Mouse (Mus musculus) urinary bladder, postnatal 25 days (tissue): Measurements from ENCODE around the gene Slk.
A peak's percentile ranks its signal among the peaks of the same experiment; 100 is the strongest.
"Not testable (repeated sequence)": the region's sequence is repeated elsewhere in the genome, so short reads cannot be mapped to it uniquely, and the experiment has no call there.

Experiments used
- DNase-seq: peaks from one replicate; pipeline ENCODE4 v3.0.0; 2022; ENCODE audit warnings: low spot score

Slk gene

GRCm38 (mm10) chr19:47571981-47572380 is 7.5 kb upstream of the Slk start:
- DNase-seq, result not testable (repeated sequence)

GRCm38 (mm10) chr19:47573718-47574117 is 5.8 kb upstream of the Slk start:
- no peak for DNase-seq

DNA sequence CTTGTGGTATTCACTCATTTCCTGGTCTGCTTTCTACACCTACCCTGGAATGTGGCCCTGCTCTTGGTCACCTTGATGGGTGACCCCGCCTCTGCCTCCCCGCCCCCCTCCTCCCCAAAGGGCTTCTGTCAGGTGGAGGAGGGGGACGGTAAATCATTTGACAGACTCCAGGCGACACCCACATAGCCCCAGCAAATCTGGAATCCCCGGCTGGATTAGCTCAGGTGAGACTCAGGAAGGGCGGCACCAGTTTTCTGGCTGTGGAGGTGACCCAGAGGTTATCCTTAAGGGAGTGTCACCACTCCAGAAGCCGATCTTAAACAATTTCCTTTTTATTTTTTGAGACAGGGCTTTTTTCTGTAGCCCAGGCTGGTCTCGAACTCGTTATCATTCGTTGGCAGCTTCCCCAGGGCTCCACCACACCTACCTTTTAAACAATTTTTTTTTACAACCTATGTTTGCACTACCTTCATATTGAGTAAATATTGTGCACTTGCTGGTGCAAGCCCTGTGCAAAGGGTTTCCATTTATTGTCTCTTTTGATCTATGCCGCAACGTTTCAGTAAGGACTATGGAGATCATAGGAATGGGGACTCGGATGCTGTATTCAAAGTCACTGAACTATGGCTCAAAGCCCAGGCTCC is 775 bp upstream of the Slk start:
- DNase-seq, result peak; percentile 21

DNA sequence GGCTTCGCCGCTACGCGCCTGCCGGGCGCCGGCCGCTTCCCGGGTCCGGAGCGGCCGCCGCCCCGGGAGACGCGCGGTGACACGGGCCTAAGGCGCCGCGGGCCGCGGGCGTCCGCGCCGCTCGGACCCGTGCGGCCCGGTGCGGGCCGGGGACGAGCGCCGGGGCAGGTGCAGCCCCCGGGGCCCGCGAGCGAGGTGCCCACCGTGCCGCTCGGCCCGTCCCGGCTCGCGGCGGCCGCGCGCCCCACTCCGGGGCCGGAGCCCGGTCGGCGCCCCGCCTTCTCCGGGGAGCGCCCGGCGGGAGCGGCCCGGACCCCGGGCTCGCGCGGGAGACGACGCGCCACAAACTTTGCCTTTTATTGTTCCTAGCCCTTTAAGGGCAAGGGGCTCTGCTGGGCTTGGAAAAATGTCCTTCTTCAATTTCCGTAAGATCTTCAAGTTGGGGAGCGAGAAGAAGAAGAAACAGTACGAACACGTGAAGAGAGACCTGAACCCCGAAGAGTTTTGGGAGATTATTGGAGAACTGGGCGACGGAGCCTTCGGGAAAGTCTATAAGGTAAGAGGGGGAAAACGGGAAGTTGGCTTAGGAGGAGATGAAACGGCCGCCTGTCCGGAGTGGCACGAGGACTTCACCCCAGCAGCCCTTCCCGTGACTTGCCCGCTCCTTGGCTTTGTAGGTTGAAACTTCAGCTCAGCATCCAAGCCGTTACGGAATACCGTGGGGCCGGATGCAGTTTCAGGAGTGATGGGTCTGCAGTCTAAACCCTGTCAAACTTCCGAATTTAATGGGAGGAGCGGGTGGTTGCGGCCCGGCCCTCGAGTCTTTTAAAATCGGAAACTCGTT is 532 bp downstream of the Slk start:
- DNase-seq, result peak; percentile 21

GRCm38 (mm10) chr19:47585772-47586171 is 6.3 kb downstream of the Slk start:
- DNase-seq, result no peak

DNA sequence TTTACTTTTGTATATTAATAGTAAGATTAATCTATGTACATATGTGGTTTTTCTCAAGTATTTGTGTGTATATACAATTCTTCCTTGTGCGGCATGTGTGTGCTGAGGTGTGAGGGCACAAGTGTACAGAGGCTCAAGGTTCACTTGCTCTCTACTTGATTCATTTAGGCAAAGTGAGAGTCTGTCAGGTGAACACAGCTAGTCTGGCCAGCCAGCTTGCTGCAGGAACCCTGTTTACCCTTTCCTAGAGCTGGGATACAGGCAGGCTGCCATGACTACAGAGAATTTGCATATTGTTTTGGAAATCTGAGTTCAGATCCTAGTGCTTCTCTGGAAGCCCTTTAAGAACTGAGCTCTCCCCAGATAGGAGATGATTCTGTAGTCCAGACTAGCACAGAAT is 7.5 kb downstream of the Slk start:
- DNase-seq, result no peak

- no peak for DNase-seq
These were observed 29.0 kb downstream of the Slk start for GRCm38 (mm10) chr19:47608513-47608912.

DNA sequence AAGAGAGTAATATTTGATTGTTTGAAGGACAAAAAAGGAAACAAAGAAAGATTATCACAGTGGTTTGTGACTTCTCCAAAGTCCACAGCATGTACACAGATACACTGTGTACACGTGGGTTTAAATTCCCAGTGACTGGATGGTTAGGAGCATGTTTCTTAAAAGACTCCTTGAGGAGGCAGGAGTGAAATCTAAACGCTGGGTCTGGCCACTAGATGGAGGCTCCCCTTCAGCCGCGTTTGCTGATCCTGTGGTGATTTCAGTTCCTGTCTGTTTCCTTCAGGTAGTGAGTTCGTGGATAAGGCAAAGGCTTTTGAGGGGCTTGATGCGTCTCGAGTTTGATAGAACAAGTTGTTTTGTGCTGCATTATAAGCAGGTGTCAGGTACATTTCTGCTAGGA is 34.0 kb downstream of the Slk start:
- DNase-seq, result no peak

DNA sequence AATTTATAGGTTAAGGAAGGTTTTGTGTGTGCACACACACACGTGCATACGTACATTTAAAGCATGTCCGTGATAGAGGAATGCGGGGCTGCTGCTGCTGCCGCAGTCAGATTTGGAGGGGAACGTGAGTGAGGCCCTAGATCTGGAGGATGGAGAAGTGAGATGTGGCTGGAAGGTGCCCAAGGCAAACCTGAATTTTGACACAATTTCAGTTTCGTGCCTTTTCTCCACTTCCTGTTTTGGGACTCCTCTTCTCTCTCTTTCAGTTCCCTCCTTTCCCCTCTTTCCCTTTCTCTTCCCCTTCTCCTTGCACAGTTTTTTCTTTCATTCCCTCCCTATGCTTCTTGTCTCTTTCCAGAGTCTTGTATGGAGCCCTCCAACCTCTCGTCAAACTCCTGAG is 42.0 kb downstream of the Slk start:
- no peak for DNase-seq

GRCm38 (mm10) chr19:47624940-47625711 is 45.6 kb downstream of the Slk start:
- no peak for DNase-seq

GRCm38 (mm10) chr19:47627450-47627849 is 48.0 kb downstream of the Slk start:
- no peak for DNase-seq

GRCm38 (mm10) chr19:47629068-47629467 is 49.6 kb downstream of the Slk start:
- no peak for DNase-seq

DNA sequence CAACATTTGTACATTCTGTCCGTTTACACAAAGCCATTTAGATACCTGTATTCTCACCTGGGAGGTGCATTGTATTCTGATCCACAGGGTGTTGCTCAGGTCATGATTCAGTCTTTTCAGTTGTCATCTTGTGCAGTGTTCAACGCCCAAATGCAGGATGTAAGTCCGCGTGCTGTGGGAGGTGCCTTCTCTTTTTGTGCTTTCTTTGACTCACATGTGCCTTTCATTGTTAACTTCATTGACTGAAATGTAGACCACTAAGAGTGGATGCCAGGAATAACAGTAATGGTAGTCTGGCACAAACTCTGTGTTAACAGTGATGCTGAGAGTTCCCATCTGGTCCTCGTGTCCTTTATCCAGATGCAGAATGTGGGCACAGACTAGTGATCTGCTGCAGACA is 50.9 kb downstream of the Slk start:
- DNase-seq, result no peak

DNA sequence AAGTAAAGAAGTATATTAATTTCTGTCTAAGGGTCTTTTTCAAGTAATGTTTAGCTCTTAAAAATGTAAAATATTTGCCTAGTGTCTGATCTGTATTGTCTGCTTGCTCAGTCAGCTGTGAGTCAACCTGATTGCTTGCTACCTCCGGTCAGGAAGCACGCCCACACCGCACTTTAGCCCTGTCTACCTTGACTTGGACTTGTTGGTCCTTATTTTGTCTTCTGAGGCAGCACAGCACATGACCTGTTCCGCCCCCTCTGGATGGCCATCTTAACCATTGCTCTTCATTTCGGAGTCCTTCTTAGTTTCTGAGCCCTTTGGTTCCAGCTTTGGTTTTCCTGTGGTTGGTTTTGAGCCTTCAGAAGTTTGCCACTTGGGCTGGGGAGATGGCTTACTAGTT is 52.3 kb downstream of the Slk start:
- DNase-seq, result no peak

DNA sequence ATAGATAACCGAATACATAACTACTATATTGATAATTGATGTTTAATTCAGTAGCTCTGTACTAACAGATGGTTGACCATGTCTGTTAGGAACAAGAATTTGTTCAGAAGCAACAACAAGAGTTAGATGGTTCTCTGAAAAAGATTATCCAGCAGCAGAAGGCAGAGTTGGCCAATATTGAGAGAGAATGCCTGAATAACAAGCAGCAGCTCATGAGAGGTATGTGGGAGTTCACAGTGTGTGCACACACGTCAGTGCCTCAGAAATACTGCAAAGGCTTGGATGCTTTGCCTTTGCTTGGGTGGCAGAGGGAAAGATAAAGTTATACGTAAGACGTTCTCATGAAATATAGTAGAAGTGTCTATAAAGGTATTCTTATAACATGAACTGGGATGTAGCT is 55.9 kb downstream of the Slk start:
- no peak for DNase-seq

GRCm38 (mm10) chr19:47643910-47644309 is 64.4 kb downstream of the Slk start:
- DNase-seq, result no peak

DNA sequence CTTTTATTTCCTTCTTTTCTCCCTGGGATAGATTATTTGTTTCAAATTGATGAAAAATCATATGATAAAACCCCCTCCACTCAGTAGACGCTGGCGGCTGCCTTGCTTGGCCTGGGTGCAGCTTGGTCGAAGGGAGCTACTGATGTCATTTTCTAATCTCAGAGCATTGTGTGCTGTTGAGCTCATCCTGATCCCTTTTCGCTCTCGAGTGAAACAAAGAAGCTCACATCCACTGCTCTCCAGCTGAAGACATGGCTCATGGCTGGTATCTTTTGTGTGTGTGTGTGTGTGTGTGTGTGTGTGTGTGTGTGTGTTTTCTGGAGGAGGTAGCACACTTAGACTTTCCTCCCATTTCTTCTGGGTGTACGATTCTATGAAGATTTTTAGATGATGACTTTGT is 66.1 kb downstream of the Slk start:
- no peak for DNase-seq

- no peak for DNase-seq
These were observed 67.1 kb downstream of the Slk start for GRCm38 (mm10) chr19:47646508-47647120.

GRCm38 (mm10) chr19:47649071-47649470 is 69.6 kb downstream of the Slk start:
- DNase-seq, result no peak

GRCm38 (mm10) chr19:47650366-47651159 is 71.1 kb downstream of the Slk start:
- DNase-seq, result no peak

- no peak for DNase-seq
These were observed 71.6 kb downstream of the Slk start for GRCm38 (mm10) chr19:47651160-47651480.

DNA sequence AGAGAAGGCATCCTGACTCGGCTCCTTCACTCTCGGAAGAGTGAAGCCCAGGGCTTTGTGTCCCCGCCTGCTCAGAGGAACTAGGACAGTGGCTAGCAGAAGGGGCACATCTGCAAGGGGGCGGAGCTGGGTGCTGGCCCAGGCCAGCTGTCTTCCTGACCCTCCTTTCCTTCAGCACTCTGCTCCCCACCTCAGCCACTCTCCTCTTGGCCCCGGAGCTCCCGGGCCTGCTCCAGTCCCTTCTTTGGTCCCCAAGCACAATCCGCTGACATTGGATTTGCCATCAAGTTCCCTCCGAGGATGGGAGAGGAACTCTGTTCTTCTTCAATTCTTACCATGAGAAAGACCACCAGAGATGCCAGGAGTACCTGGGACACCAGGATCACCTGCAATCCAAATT is 72.8 kb downstream of the Slk start:
- DNase-seq, result no peak
